Mouse (Mus musculus) gastrocnemius, adult 18-20 months (tissue): ENCODE data around the gene Rnf149. TPM values are rescaled to one million over a fixed set of nuclear protein-coding genes. Genes with fewer than 3 reads are reported as not detected.
A peak's percentile ranks its signal among the peaks of the same experiment; 100 is the strongest.

Experiments used
- DNase-seq: peaks from one replicate; pipeline ENCODE4 v3.0.0; 2021; ENCODE audit warnings: low spot score
- total RNA-seq, 2 experiments: library from RNA; stranded (reverse); gene quantifications; 2 replicates each; pipeline ENCODE4 v1.2.3; 2021

Gene Rnf149
- total RNA-seq, 2 experiments from 2014 or later: 7.4 to 8.5 TPM

GRCm38 (mm10) chr1:39531036-39531435 is 46.2 kb downstream of the Rnf149 start:
- no peak for DNase-seq

- DNase-seq: peak; percentile 84
Measured at GRCm38 (mm10) chr1:39530258-39530943, 46.8 kb downstream of the Rnf149 start.

GRCm38 (mm10) chr1:39528319-39528718 is 48.9 kb downstream of the Rnf149 start:
- no peak for DNase-seq

- DNase-seq: peak; percentile 70
Measured at GRCm38 (mm10) chr1:39527432-39527831, 49.8 kb downstream of the Rnf149 start.

- no peak for DNase-seq
Measured at GRCm38 (mm10) chr1:39526371-39527167, 50.6 kb downstream of the Rnf149 start.

GRCm38 (mm10) chr1:39525763-39526162 is 51.4 kb downstream of the Rnf149 start:
- no peak for DNase-seq

GRCm38 (mm10) chr1:39522519-39522918 is 54.7 kb downstream of the Rnf149 start:
- DNase-seq: peak; percentile 43

- no peak for DNase-seq
Measured at GRCm38 (mm10) chr1:39521326-39521725, 55.9 kb downstream of the Rnf149 start.

GRCm38 (mm10) chr1:39515303-39515991 is 61.8 kb downstream of the Rnf149 start:
- peak; percentile 72 for DNase-seq

GRCm38 (mm10) chr1:39512183-39512582 is 65.0 kb downstream of the Rnf149 start:
- DNase-seq: no peak

GRCm38 (mm10) chr1:39511775-39512174 is 65.4 kb downstream of the Rnf149 start:
- no peak for DNase-seq

GRCm38 (mm10) chr1:39505600-39505999 is 71.6 kb downstream of the Rnf149 start:
- no peak for DNase-seq

- DNase-seq: peak; percentile 53
Measured at GRCm38 (mm10) chr1:39504261-39504660, 72.9 kb downstream of the Rnf149 start.

GRCm38 (mm10) chr1:39502817-39503633 is 74.2 kb downstream of the Rnf149 start:
- no peak for DNase-seq

Other genes with a start within 250 kb of the Rnf149 start
- gene Rpl31, start 209.6 kb downstream of the Rnf149 start, total RNA-seq: 100 to 1,000 TPM; 594 to 605 TPM
- gene Tbc1d8, start 98.7 kb downstream of the Rnf149 start, total RNA-seq: 1 to 10 TPM; 8.3 to 9.5 TPM
- 10 to 100 TPM; 19.0 to 20.8 TPM for gene Cnot11, start 42.4 kb downstream of the Rnf149 start, total RNA-seq
- gene Creg2, start 74.1 kb upstream of the Rnf149 start, total RNA-seq: under 1 TPM in 1 of 2 experiments, not detected in 1; 0.02 TPM
- not detected for gene Rfx8, start 143.6 kb upstream of the Rnf149 start, total RNA-seq
- not detected for gene Gm3646, start 227.9 kb upstream of the Rnf149 start, total RNA-seq